Mouse (Mus musculus) megakaryocyte, embryonic 14.5 days (primary cell): Measurements from ENCODE around the gene Rfc4.

Source experiments
- FLI1 ChIP-seq: IDR thresholded peaks from 2 replicates; pipeline ENCODE4 v1.6.1; 2012; ENCODE audit warnings: low read length, inconsistent platforms, mixed read lengths
- GATA1 ChIP-seq: IDR thresholded peaks from 3 replicates; pipeline ENCODE4 v1.6.1; 2012; ENCODE audit warnings: mixed read lengths, low read length, inconsistent platforms, borderline replicate concordance

GRCm38 (mm10) chr16:23136406-23136970 lies 9.0 kb upstream of the Rfc4 start:
- TF ChIP-seq GATA1, result no peak
- no peak for TF ChIP-seq FLI1
